Mouse (Mus musculus): Measurements from ENCODE around the gene Acaca.
A peak's percentile ranks its signal among the peaks of the same experiment; 100 is the strongest.

Gene Acaca

DNA sequence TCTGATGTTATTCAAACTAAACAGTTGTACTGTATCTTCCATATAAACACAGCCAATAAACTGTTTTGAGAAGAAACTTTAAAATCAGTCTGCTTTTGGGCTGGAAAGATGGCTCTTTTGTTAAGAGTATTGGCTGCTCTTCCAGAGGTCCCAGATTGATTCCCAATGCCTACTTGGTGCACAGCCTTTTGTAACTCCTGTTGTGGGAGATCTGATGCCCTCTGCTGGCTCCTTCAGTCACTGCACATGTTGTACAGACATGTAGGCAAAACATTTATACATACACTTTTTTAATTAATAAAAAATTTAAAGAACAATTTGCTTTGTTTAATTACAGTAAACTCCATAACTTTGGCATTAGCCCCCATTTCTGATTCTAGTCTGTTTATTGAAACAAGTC lies 114.1 kb downstream of the Acaca start:
- DNase-seq (ENCODE audit: low spot score): peak; percentile 25

GRCm38 (mm10) chr11:84247370-84247769 lies 117.9 kb downstream of the Acaca start:
- DNase-seq (ENCODE audit: low spot score): no peak

- DNase-seq (ENCODE audit: low spot score): no peak
Measured at GRCm38 (mm10) chr11:84251170-84251569, 121.7 kb downstream of the Acaca start.

- no peak for DNase-seq (ENCODE audit: low spot score)
Measured at GRCm38 (mm10) chr11:84252425-84252824, 123.0 kb downstream of the Acaca start.

DNA sequence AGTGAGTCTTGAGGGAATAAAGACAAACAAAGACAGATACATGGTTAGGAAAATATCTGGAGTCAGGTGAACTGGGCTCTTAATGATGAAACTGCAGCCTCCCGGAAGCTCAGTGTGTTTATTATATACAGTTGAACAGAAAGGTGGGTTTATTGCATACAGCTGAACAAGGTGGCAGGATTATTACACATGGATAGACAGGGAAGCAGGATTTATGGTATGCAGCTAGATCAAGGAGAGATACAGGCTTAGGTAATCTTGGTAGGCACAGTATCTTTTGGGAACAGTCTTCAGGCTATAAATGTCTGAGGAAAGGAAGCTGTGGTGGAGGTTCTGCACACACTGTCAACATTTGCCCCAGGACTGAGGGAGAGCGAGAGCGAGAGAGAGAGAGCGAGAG lies 126.4 kb downstream of the Acaca start:
- DNase-seq (ENCODE audit: low spot score): no peak

- DNase-seq (ENCODE audit: low spot score): no peak
Measured at GRCm38 (mm10) chr11:84258053-84258710, 128.7 kb downstream of the Acaca start.

- no peak for DNase-seq (ENCODE audit: low spot score)
Measured at GRCm38 (mm10) chr11:84264490-84264889, 135.0 kb downstream of the Acaca start.

- DNase-seq (ENCODE audit: low spot score): no peak
Measured at GRCm38 (mm10) chr11:84268068-84268467, 138.6 kb downstream of the Acaca start.

DNA sequence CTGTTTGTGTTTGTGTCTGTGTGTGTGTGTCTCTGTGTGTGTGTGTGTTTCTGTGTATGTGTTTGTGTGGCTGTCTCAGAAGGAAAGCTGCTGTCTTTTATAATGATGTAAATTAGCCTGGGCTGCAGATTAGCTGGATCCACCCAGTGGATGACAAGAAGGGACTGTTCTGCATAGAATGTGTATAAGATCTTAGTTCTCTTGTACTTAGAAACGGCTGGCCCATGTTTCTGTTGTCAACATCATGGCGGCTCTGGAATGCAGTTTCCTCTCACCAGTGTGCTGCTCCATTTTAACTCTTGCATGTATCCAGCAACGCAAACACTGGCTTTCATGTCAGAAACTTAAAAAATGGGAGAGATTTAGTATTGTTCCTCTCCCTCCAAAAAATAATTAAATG lies 141.0 kb downstream of the Acaca start:
- no peak for DNase-seq (ENCODE audit: low spot score)

GRCm38 (mm10) chr11:84271948-84272347 lies 142.5 kb downstream of the Acaca start:
- DNase-seq (ENCODE audit: low spot score): no peak

- DNase-seq (ENCODE audit: low spot score): no peak
Measured at GRCm38 (mm10) chr11:84272574-84272973, 143.1 kb downstream of the Acaca start.

DNA sequence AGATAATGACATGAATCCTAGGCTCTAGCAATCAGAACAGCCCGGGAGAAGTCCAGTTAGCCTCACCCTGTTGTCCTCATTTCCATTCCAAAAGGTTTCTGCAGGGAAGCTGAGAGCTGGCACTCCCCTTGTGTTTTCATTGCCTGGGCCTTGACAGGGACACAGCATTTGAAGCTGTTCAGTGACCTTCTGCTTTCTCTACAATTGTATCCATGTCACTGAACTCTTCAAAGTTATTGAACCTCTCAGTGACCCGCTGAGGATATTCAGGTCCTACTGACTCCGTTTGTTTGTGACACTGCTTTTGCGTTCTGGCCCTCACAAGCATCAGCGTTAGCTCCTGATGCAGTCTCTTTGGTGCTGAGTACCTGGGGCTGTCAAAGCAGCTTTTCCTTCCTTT lies 147.5 kb downstream of the Acaca start:
- no peak for DNase-seq (ENCODE audit: low spot score)

GRCm38 (mm10) chr11:84281280-84281679 lies 151.8 kb downstream of the Acaca start:
- no peak for DNase-seq (ENCODE audit: low spot score)

GRCm38 (mm10) chr11:84282944-84283703 lies 153.7 kb downstream of the Acaca start:
- no peak for DNase-seq (ENCODE audit: low spot score)

GRCm38 (mm10) chr11:84290781-84291180 lies 161.3 kb downstream of the Acaca start:
- no peak for DNase-seq (ENCODE audit: low spot score)

- no peak for DNase-seq (ENCODE audit: low spot score)
Measured at GRCm38 (mm10) chr11:84292532-84292931, 163.1 kb downstream of the Acaca start.

DNA sequence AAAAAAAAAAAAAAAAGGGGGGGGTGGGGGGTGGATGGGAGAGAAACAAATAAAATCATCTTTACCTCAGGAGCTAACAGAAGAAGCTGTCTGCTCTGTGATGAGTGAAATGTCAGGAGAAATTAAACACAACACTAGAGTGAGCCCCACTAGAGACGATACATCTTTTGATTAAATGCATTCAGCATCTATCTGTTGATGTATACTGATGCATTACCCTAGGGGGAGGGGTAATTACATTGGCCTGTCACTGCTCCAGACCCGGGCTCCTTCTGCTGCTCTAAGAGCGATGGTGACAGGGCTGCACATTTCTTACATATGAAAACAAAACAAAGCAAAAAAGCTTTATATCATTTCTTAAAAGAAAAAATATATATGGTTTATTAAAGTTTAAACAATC lies 163.8 kb downstream of the Acaca start:
- no peak for DNase-seq (ENCODE audit: low spot score)

- DNase-seq (ENCODE audit: low spot score): no peak
Measured at GRCm38 (mm10) chr11:84296337-84296736, 166.9 kb downstream of the Acaca start.

GRCm38 (mm10) chr11:84305474-84305873 lies 176.0 kb downstream of the Acaca start:
- no peak for DNase-seq (ENCODE audit: low spot score)

DNA sequence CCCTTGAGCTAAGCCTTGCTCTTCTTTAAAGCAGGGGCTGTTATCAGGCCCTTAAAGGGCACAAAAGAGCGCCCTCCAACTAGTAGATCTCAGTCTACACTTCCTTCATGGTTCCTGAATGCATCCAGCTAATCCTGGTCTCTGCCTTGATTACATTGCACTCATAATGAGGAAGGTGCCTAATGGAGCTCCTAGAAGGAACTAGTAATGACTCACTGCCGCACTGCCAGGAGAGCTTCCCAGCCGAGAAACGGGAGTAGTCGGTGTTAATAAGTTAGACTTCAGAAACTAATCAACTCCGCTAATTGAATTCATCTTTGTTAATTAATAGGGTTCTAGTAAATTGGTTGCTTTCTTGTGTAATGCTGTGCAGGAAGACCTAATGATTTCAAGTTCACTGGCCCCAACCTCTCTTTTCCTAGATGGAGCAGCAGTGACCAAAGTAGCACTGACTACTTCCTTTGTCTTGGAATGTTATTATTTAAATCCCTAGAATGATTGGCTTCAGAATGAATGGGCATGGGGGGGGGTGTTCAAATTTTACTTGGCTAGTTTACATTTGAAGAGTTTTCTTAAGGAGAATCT lies 176.8 kb downstream of the Acaca start:
- no peak for DNase-seq (ENCODE audit: low spot score)

DNA sequence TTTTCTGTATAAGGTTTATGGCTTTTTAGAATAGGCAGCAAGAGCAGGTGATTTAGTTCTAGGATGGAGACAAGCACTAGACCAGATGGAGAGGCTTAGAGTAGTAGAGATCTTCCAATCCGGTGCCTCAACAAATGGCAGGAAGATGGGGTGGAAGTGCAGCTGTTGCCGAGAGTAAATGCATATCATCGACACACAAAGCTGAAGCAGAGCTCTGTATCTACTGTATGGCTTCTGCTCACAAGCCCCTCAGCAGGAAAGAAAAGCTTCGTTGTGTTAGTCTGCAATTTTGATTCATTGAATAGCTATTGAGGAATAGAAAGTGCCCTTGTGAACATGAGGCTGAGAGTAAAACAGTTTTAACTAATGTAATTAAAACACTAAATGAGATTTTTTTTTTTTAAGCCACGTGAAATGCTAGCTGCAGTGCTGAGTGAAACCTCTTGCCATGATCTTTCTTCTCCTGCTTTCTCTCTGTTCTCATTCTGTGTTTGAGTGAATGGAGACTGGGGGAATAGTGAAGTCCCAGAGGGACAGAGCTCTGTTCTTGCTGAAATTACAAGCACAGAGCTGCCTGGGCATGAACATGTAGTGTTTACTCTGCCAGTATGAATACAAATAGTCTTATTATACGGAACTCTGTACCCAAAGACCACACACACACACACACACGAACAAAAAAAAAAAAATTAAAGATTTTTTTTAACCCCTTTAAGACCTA lies 194.7 kb downstream of the Acaca start:
- no peak for DNase-seq (ENCODE audit: low spot score)

GRCm38 (mm10) chr11:84327086-84327485 lies 197.6 kb downstream of the Acaca start:
- no peak for DNase-seq (ENCODE audit: low spot score)

DNA sequence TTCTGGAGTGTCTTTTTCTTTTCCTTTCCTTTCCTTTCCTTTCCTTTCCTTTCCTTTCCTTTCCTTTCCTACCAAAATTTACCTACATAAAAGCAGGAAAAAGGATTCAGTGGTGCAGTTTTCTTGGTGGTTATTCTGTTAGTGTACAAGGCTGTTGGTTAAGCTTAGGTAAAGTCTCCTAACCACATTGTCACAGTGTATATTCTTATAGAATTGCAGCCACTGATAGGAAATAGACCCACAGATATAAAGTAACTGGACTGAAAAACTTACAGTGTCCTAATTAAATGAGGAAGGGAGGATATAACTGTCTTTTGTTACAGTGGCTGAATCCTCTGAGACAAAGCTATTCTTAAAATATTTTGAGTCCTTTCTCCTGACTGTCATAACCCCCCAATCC lies 202.9 kb downstream of the Acaca start:
- no peak for DNase-seq (ENCODE audit: low spot score)
